ENCODE assay signal across 10 mouse cellular contexts in genomic region chr10:3810476-3811273, GRCm38 (mm10).
DNase-seq lines count a peak whose midpoint lies in the region; ATAC-seq lines count a peak whose summit lies in the region.
"Had no signal": no experiment of that assay in that cellular context is flagged by ENCODE, and none has a peak within 500 bp of the region (broad histone marks: within the 10 kb centered on the region; RNA-seq: fewer than 3 reads in every experiment).

No protein-coding gene starts in this region.

- no peak overlapping the region for H3K9ac ChIP-seq in heart, embryonic 15.5 days
- H3K9ac ChIP-seq: limb, embryonic 13.5 days had no signal

- no peaks in the 10 kb centered on the region for H3K9me3 ChIP-seq in heart, embryonic 15.5 days (replicated peaks)
- H3K9me3 ChIP-seq: limb, embryonic 13.5 days had no signal

- H3K27ac ChIP-seq in heart, embryonic 15.5 days, result 0 out of 2 replicates have a peak overlapping the region, but pooled peaks have one; percentile 20
- H3K27ac ChIP-seq: limb, embryonic 13.5 days had no signal

- ATAC-seq in heart, embryonic 15.5 days (replicated peaks; ENCODE audit: insufficient number of reproducible peaks, insufficient read depth, low FRiP score, low read depth), result peak; percentile 73
- no peak for ATAC-seq in erythroblast, adult 5-6 weeks (replicated peaks; ENCODE audit: low FRiP score, poor library complexity, severe bottlenecking)
- ATAC-seq: Patski had no signal

- peaks cover 16% of the 10 kb centered on the region for H3K4me1 ChIP-seq in heart, embryonic 15.5 days (replicated peaks)

- WGBS in heart, embryonic 15.5 days, result 33% methylated on average over 10 of the region's 10 CpGs

- no peak overlapping the region for H3K4me3 ChIP-seq in heart, embryonic 15.5 days
- H3K4me3 ChIP-seq: limb, embryonic 13.5 days had no signal

- peak; percentile 24 for DNase-seq in MN1 (ENCODE audit: low spot score)
- peak; percentile 55 for DNase-seq in adrenal gland, adult 2 months
- peak; percentile 55 for DNase-seq in kidney, postnatal 14 days
- DNase-seq in thymus, adult 18-20 months, result no peak
- DNase-seq in thymus, postnatal 0 days (ENCODE audit: low spot score), result no peak
- DNase-seq in right cerebral cortex, postnatal 4 days, result no peak

- H3K4me2 ChIP-seq in heart, embryonic 15.5 days, result no peak overlapping the region
- H3K4me2 ChIP-seq: limb, embryonic 13.5 days had no signal

- no peaks in the 10 kb centered on the region for H3K27me3 ChIP-seq in heart, embryonic 15.5 days
- H3K27me3 ChIP-seq: limb, embryonic 13.5 days had no signal

- H3K36me3 ChIP-seq in heart, embryonic 15.5 days, result no peaks in the 10 kb centered on the region
- H3K36me3 ChIP-seq: limb, embryonic 13.5 days had no signal

Comparison
In these comparisons a context has a peak if more than half of its experiments do, and no peak if none do; other contexts are left out.
1. DNase-seq: peak in MN1 (single experiment), adrenal gland, adult 2 months (single experiment) and kidney, postnatal 14 days (single experiment); none in thymus, adult 18-20 months (0 of 2), thymus, postnatal 0 days (single experiment) and right cerebral cortex, postnatal 4 days (single experiment).